Mouse (Mus musculus): ENCODE results near the gene Thada.
A peak's percentile ranks its signal among the peaks of the same experiment; 100 is the strongest.
"Not testable (repeated sequence)": the region's sequence is repeated elsewhere in the genome, so short reads cannot be mapped to it uniquely, and the experiment has no call there.

Thada gene

GRCm38 (mm10) chr17:84204962-84205361, 261.0 kb downstream of the Thada start:
- no peak for DNase-seq

- peak; percentile 12 for DNase-seq
Observed at GRCm38 (mm10) chr17:84203340-84203739, 262.7 kb downstream of the Thada start.

- no peak for DNase-seq
Observed at GRCm38 (mm10) chr17:84201183-84201582, 264.8 kb downstream of the Thada start.

GRCm38 (mm10) chr17:84197912-84198344, 268.1 kb downstream of the Thada start:
- DNase-seq, result peak; percentile 27

- no peak for DNase-seq
Observed at GRCm38 (mm10) chr17:84196329-84196728, 269.7 kb downstream of the Thada start.

GRCm38 (mm10) chr17:84195835-84196234, 270.2 kb downstream of the Thada start:
- no peak for DNase-seq

GRCm38 (mm10) chr17:84195003-84195395, 271.0 kb downstream of the Thada start:
- no peak for DNase-seq

- DNase-seq, result no peak
Observed at GRCm38 (mm10) chr17:84194282-84195002, 271.6 kb downstream of the Thada start.

GRCm38 (mm10) chr17:84193411-84193810, 272.6 kb downstream of the Thada start:
- DNase-seq, result no peak

GRCm38 (mm10) chr17:84191946-84192345, 274.1 kb downstream of the Thada start:
- no peak for DNase-seq

GRCm38 (mm10) chr17:84190885-84191284, 275.1 kb downstream of the Thada start:
- peak; percentile 87 for DNase-seq

GRCm38 (mm10) chr17:84189127-84189854, 276.7 kb downstream of the Thada start:
- DNase-seq, result no peak

- DNase-seq, result peak; percentile 94
Observed at GRCm38 (mm10) chr17:84188374-84188961, 277.5 kb downstream of the Thada start.

GRCm38 (mm10) chr17:84187727-84188373, 278.2 kb downstream of the Thada start, which contains the start of gene Zfp36l2:
Zfp36l2 (minus strand) TSS chr17:84187947.
- peak; percentile 97 for DNase-seq

- DNase-seq, result not testable (repeated sequence)
Observed at GRCm38 (mm10) chr17:84187264-84187663, 278.7 kb downstream of the Thada start.

- DNase-seq, result peak; percentile 72
Observed at GRCm38 (mm10) chr17:84186451-84187202, 279.4 kb downstream of the Thada start.

GRCm38 (mm10) chr17:84185581-84186450, 280.2 kb downstream of the Thada start:
- peak; percentile 80 for DNase-seq

GRCm38 (mm10) chr17:84185011-84185411, 281.0 kb downstream of the Thada start:
- peak; percentile 33 for DNase-seq

- peak; percentile 90 for DNase-seq
Observed at GRCm38 (mm10) chr17:84183291-84183781, 282.7 kb downstream of the Thada start.

GRCm38 (mm10) chr17:84182311-84183271, 283.4 kb downstream of the Thada start:
- peak; percentile 85 for DNase-seq

Data from embryo, embryonic 11 days (tissue).